Mouse (Mus musculus) liver, embryonic 14.5 days (tissue): ENCODE measurements around the gene B3galt4. TPM values are rescaled to one million over a fixed set of nuclear protein-coding genes. Genes with fewer than 3 reads are reported as not detected.

Source experiments
- ATAC-seq: fragments of 200-750 bp; cut with Nextera tagmentation; 2 replicates; pipeline ENCODE4 v1.8.0; 2017; ENCODE audit warnings: moderate number of reproducible peaks, mild to moderate bottlenecking, moderate library complexity; ENCODE audit not compliant: insufficient read depth
- DNase-seq, 3 experiments: peaks; one replicate each; pipeline ENCODE4 v3.0.0-alpha.2; 2012 to 2013; ENCODE audit warnings: low read depth in 3 of 3, low spot score in 3 of 3
- H3K27ac ChIP-seq: fragments of 300-500 bp; sonication (generic); 2 replicates; pipeline ENCODE4 v1.5.1; 2014; ENCODE audit warnings: moderate library complexity, mild to moderate bottlenecking, control low read depth, inconsistent platforms
- H3K27me3 ChIP-seq: fragments of 300-500 bp; sonication (generic); 2 replicates; pipeline ENCODE4 v1.6.1; 2014; ENCODE audit warnings: mild to moderate bottlenecking, low read length, moderate library complexity; ENCODE audit not compliant: control insufficient read depth, insufficient read depth
- H3K36me3 ChIP-seq: fragments of 300-500 bp; sonication (generic); replicated peaks from 2 replicates; pipeline ENCODE4 v1.6.1; 2014; ENCODE audit warnings: low read depth; ENCODE audit not compliant: control insufficient read depth, insufficient read depth
- H3K4me1 ChIP-seq, 2 experiments: fragments of 200-500 bp in 1 of 2; fragments of 300-500 bp in 1 of 2; sonication (generic) in 1 of 2; replicated peaks; 2 replicates each; pipeline ENCODE4 v1.6.1; 2012 to 2014; ENCODE audit warnings: antibody characterized with exemption in 1 of 2, inconsistent platforms in 1 of 2, low read length in 1 of 2; ENCODE audit not compliant: control insufficient read depth in 2 of 2, insufficient read depth in 2 of 2
- H3K4me2 ChIP-seq: fragments of 300-500 bp; sonication (generic); 2 replicates; pipeline ENCODE4 v1.6.1; 2014; ENCODE audit warnings: low read depth, mild to moderate bottlenecking, control low read depth, moderate library complexity
- H3K4me3 ChIP-seq, 2 experiments: fragments of 200-500 bp in 1 of 2; fragments of 300-500 bp in 1 of 2; sonication (generic) in 1 of 2; 2 replicates each; pipeline ENCODE4 v1.5.1; 2012 to 2014; ENCODE audit warnings: low read depth in 2 of 2, low read length in 2 of 2, mild to moderate bottlenecking in 2 of 2, control low read depth in 1 of 2, inconsistent platforms in 1 of 2, moderate library complexity in 1 of 2; ENCODE audit not compliant: insufficient read depth in 1 of 2
- H3K9ac ChIP-seq: fragments of 300-500 bp; sonication (generic); replicated peaks from 2 replicates; pipeline ENCODE4 v1.6.1; 2014; ENCODE audit warnings: mild to moderate bottlenecking, control low read depth, moderate library complexity
- H3K9me3 ChIP-seq: fragments of 300-500 bp; sonication (generic); 2 replicates; pipeline ENCODE4 v1.6.1; 2016; ENCODE audit warnings: low read length, mixed read lengths; ENCODE audit not compliant: control insufficient read depth
- CTCF ChIP-seq: IDR thresholded peaks from 2 replicates; pipeline ENCODE4 v1.5.1; 2016; ENCODE audit warnings: antibody characterized with exemption, low read depth, control low read depth
- EP300 ChIP-seq: IDR thresholded peaks from 2 replicates; pipeline ENCODE4 v1.6.1; 2016; ENCODE audit warnings: antibody characterized with exemption, low read depth
- WGBS: fragments of 180-500 bp; shearing (Covaris S2); extraction: QIAGEN DNeasy Blood & Tissue Kit; methylation state at CpG from one replicate; pipeline ENCODE4 v1.1.7; 2014; ENCODE audit not compliant: insufficient replicate concordance; 5-methylcytosine and 5-hydroxymethylcytosine counted together
- polyA plus RNA-seq, 2 experiments: library from polyadenylated mRNA; depleted of rRNA in 1 of 2; stranded (reverse) in 1 of 2; unstranded in 1 of 2; fragments of >200 nt; fragmentation: Nextera tagmentation in 1 of 2; extraction: Ambion mirVana in 1 of 2; gene quantifications; 2 replicates each; pipeline versions ENCODE4 v1.2.1 to v1.2.3; 2012 to 2014

The B3galt4 gene
- polyA plus RNA-seq, 2 experiments = 1.1 to 1.8 TPM

- Histone ChIP-seq H3K4me1 (peaks cover 38 to 54% of the 10 kb centered on the region in 2 experiments), H3K4me2 (peak overlapping the region; percentile 36; the same call in 1 of the 2 replicates), H3K9ac (no peak overlapping the region), H3K27me3 (no peaks in the 10 kb centered on the region), H3K9me3 (no peaks in the 10 kb centered on the region), H3K27ac (peak overlapping the region; percentile 60), H3K4me3 (no peak overlapping the region), H3K36me3 (no peaks in the 10 kb centered on the region)
- TF ChIP-seq CTCF = no peak
- no peak for TF ChIP-seq EP300
- no peak for ATAC-seq
- 17% methylated on average over 7 of the region's 7 CpGs for WGBS
- no peak for DNase-seq
These were observed 48.8 kb downstream of the B3galt4 start for GRCm38 (mm10) chr17:33902491-33902890.

DNA sequence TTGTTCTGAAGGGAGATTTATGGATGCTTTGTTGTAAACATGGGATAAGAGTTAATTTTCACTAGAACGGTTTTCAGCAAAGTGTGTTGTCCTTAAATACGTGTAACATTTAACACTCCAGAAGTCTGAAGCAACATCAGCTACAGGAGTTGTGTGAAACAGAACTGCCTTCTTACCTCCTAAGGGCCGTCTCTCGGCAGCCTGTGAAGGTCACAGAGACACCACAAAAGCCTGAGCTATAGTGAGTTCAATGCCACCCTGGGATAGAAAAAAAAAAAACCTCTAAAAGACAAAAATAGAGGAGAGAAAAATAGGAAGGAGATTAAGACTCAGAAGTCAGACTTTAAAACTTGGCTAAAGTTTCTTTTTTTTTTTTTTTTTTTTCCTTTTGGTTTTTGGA, 49.2 kb downstream of the B3galt4 start:
- H3K4me2 ChIP-seq = peak overlapping the region; percentile 36; the same call in 1 of the 2 replicates

GRCm38 (mm10) chr17:33901653-33902052, 49.6 kb downstream of the B3galt4 start:
- Histone ChIP-seq H3K27ac (no peak overlapping the region), H3K4me3 (no peak overlapping the region), H3K27me3 (no peaks in the 10 kb centered on the region), H3K9ac (no peak overlapping the region), H3K36me3 (no peaks in the 10 kb centered on the region), H3K9me3 (no peaks in the 10 kb centered on the region), H3K4me1 (peaks cover 39 to 57% of the 10 kb centered on the region in 2 experiments), H3K4me2 (no peak overlapping the region)
- ATAC-seq = no peak
- DNase-seq = no peak
- 78% methylated on average over 4 of the region's 4 CpGs for WGBS
- TF ChIP-seq CTCF (no peak), EP300 (no peak)

More for the DNA sequence above, 49.2 kb downstream of the B3galt4 start:
- H3K27ac ChIP-seq = no peak overlapping the region
- TF ChIP-seq EP300 (no peak), CTCF (no peak)
- no peak overlapping the region for H3K9ac ChIP-seq
- H3K4me1 ChIP-seq = peaks cover 39 to 57% of the 10 kb centered on the region in 2 experiments
- no peak overlapping the region for H3K4me3 ChIP-seq
- no peaks in the 10 kb centered on the region for H3K27me3 ChIP-seq
- H3K36me3 ChIP-seq = no peaks in the 10 kb centered on the region
- 62% methylated on average over 4 of the region's 4 CpGs for WGBS
- no peaks in the 10 kb centered on the region for H3K9me3 ChIP-seq
- ATAC-seq (no peak), DNase-seq (no peak)

DNA sequence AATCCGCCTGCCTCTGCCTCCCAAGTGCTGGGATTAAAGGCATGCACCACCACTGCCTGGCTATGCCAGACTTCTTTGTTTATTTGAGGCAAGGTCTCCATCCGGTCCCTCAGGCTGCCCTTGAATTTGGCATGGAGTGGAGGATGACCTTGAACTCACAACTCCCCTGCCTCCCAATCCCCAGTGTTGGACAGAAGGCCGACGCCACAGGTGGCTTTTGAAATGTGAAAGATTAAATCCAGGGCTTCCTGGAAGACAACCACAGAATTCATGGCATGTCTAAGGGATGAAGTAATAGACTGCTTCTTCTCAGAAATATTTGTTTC, 50.3 kb downstream of the B3galt4 start:
- H3K9ac ChIP-seq = no peak overlapping the region
- peaks cover 39 to 57% of the 10 kb centered on the region in 2 experiments for H3K4me1 ChIP-seq
- DNase-seq = no peak
- 82% methylated on average over 4 of the region's 4 CpGs for WGBS
- H3K36me3 ChIP-seq = no peaks in the 10 kb centered on the region
- H3K4me3 ChIP-seq = no peak overlapping the region
- no peak for TF ChIP-seq EP300
- no peak for TF ChIP-seq CTCF
- no peak overlapping the region for H3K27ac ChIP-seq
- no peak for ATAC-seq
- H3K4me2 ChIP-seq = no peak overlapping the region
- no peaks in the 10 kb centered on the region for H3K9me3 ChIP-seq
- no peaks in the 10 kb centered on the region for H3K27me3 ChIP-seq

- ATAC-seq = peak; percentile 36; the same call in 1 of the 2 replicates
- H3K9ac ChIP-seq = peak overlapping the region; percentile 25; the same call in 1 of the 2 replicates
- no peaks in the 10 kb centered on the region for H3K9me3 ChIP-seq
- no peak for TF ChIP-seq CTCF
- 57% methylated on average over 7 of the region's 7 CpGs for WGBS
- peak overlapping the region; percentile 11 for H3K4me2 ChIP-seq
- no peak for DNase-seq
- peak overlapping the region; percentile 87 for H3K27ac ChIP-seq
- peaks cover 39 to 57% of the 10 kb centered on the region in 2 experiments for H3K4me1 ChIP-seq
- no peaks in the 10 kb centered on the region for H3K27me3 ChIP-seq
- no peak overlapping the region for H3K4me3 ChIP-seq
- no peaks in the 10 kb centered on the region for H3K36me3 ChIP-seq
These were observed 50.9 kb downstream of the B3galt4 start for GRCm38 (mm10) chr17:33900281-33900988.

Other genes with a start within 250 kb of the B3galt4 start
Only the 30 nearest of the 32 such genes appear.
- gene March2, start 232.8 kb downstream of the B3galt4 start, polyA plus RNA-seq (2012; rRNA removed) = 162 and 167 TPM in 2 replicates
- 235 and 236 TPM in 2 replicates for gene March2, start 232.8 kb downstream of the B3galt4 start, polyA plus RNA-seq (2014; fragmentation: Nextera tagmentation; extraction: Ambion mirVana)
- gene Rab11b, start 191.0 kb downstream of the B3galt4 start, polyA plus RNA-seq (2012; rRNA removed) = 91.1 and 101 TPM in 2 replicates
- gene Rab11b, start 191.0 kb downstream of the B3galt4 start, polyA plus RNA-seq (2014; fragmentation: Nextera tagmentation; extraction: Ambion mirVana) = 62.6 and 74.3 TPM in 2 replicates
- 6.1 and 6.3 TPM in 2 replicates for gene Angptl4, start 169.7 kb downstream of the B3galt4 start, polyA plus RNA-seq (2012; rRNA removed)
- 12.8 and 15.2 TPM in 2 replicates for gene Angptl4, start 169.7 kb downstream of the B3galt4 start, polyA plus RNA-seq (2014; fragmentation: Nextera tagmentation; extraction: Ambion mirVana)
- gene Kank3, start 141.0 kb downstream of the B3galt4 start, polyA plus RNA-seq (2012; rRNA removed) = 7.1 and 7.6 TPM in 2 replicates
- gene Kank3, start 141.0 kb downstream of the B3galt4 start, polyA plus RNA-seq (2014; fragmentation: Nextera tagmentation; extraction: Ambion mirVana) = 7.3 and 7.7 TPM in 2 replicates
- 593 and 901 TPM in 2 replicates for gene Rps28, start 126.9 kb downstream of the B3galt4 start, polyA plus RNA-seq (2012; rRNA removed)
- gene Rps28, start 126.9 kb downstream of the B3galt4 start, polyA plus RNA-seq (2014; fragmentation: Nextera tagmentation; extraction: Ambion mirVana) = 693 and 702 TPM in 2 replicates
- gene Ndufa7, start 126.9 kb downstream of the B3galt4 start, polyA plus RNA-seq (2012; rRNA removed) = 146 and 149 TPM in 2 replicates
- 271 and 282 TPM in 2 replicates for gene Ndufa7, start 126.9 kb downstream of the B3galt4 start, polyA plus RNA-seq (2014; fragmentation: Nextera tagmentation; extraction: Ambion mirVana)
- 5.2 and 6.7 TPM in 2 replicates for gene Cd320, start 108.4 kb downstream of the B3galt4 start, polyA plus RNA-seq (2012; rRNA removed)
- 16.1 and 16.9 TPM in 2 replicates for gene Cd320, start 108.4 kb downstream of the B3galt4 start, polyA plus RNA-seq (2014; fragmentation: Nextera tagmentation; extraction: Ambion mirVana)
- not detected in 2 replicates for gene Gm7029, start 77.7 kb downstream of the B3galt4 start, polyA plus RNA-seq (2012; rRNA removed)
- gene Gm7029, start 77.7 kb downstream of the B3galt4 start, polyA plus RNA-seq (2014; fragmentation: Nextera tagmentation; extraction: Ambion mirVana) = not detected in 2 replicates
- gene Kifc1, start 60.8 kb downstream of the B3galt4 start, polyA plus RNA-seq (2012; rRNA removed) = 37.2 and 40.8 TPM in 2 replicates
- gene Kifc1, start 60.8 kb downstream of the B3galt4 start, polyA plus RNA-seq (2014; fragmentation: Nextera tagmentation; extraction: Ambion mirVana) = 7.2 and 7.9 TPM in 2 replicates
- 0.36 and 0.44 TPM in 2 replicates for gene Platr17, start 46.4 kb downstream of the B3galt4 start, polyA plus RNA-seq (2012; rRNA removed)
- gene Platr17, start 46.4 kb downstream of the B3galt4 start, polyA plus RNA-seq (2014; fragmentation: Nextera tagmentation; extraction: Ambion mirVana) = 0.20 and 0.29 TPM in 2 replicates
- 11.1 and 14.7 TPM in 2 replicates for gene Daxx, start 42.1 kb downstream of the B3galt4 start, polyA plus RNA-seq (2012; rRNA removed)
- gene Daxx, start 42.1 kb downstream of the B3galt4 start, polyA plus RNA-seq (2014; fragmentation: Nextera tagmentation; extraction: Ambion mirVana) = 14.8 and 15.3 TPM in 2 replicates
- gene Tapbp, start 35.6 kb downstream of the B3galt4 start, polyA plus RNA-seq (2012; rRNA removed) = 10.4 and 10.6 TPM in 2 replicates
- 24.0 and 28.7 TPM in 2 replicates for gene Tapbp, start 35.6 kb downstream of the B3galt4 start, polyA plus RNA-seq (2014; fragmentation: Nextera tagmentation; extraction: Ambion mirVana)
- gene Zbtb22, start 35.6 kb downstream of the B3galt4 start, polyA plus RNA-seq (2012; rRNA removed) = 10.6 and 12.1 TPM in 2 replicates
- 4.7 and 4.8 TPM in 2 replicates for gene Zbtb22, start 35.6 kb downstream of the B3galt4 start, polyA plus RNA-seq (2014; fragmentation: Nextera tagmentation; extraction: Ambion mirVana)
- 17.0 and 19.6 TPM in 2 replicates for gene Rgl2, start 21.9 kb downstream of the B3galt4 start, polyA plus RNA-seq (2012; rRNA removed)
- gene Rgl2, start 21.9 kb downstream of the B3galt4 start, polyA plus RNA-seq (2014; fragmentation: Nextera tagmentation; extraction: Ambion mirVana) = 4.9 and 5.9 TPM in 2 replicates
- gene Pfdn6, start 11.1 kb downstream of the B3galt4 start, polyA plus RNA-seq (2012; rRNA removed) = 36.8 and 62.4 TPM in 2 replicates
- gene Pfdn6, start 11.1 kb downstream of the B3galt4 start, polyA plus RNA-seq (2014; fragmentation: Nextera tagmentation; extraction: Ambion mirVana) = 103 TPM in 2 replicates
- 17.3 and 18.9 TPM in 2 replicates for gene Wdr46, start 10.8 kb downstream of the B3galt4 start, polyA plus RNA-seq (2012; rRNA removed)
- 8.0 and 11.6 TPM in 2 replicates for gene Wdr46, start 10.8 kb downstream of the B3galt4 start, polyA plus RNA-seq (2014; fragmentation: Nextera tagmentation; extraction: Ambion mirVana)
- gene Vps52, start 4.3 kb upstream of the B3galt4 start, polyA plus RNA-seq (2012; rRNA removed) = 17.4 and 18.7 TPM in 2 replicates
- 15.2 and 18.4 TPM in 2 replicates for gene Vps52, start 4.3 kb upstream of the B3galt4 start, polyA plus RNA-seq (2014; fragmentation: Nextera tagmentation; extraction: Ambion mirVana)
- gene Rps18, start 4.5 kb upstream of the B3galt4 start, polyA plus RNA-seq (2012; rRNA removed) = 829 and 1,098 TPM in 2 replicates
- 1,411 and 1,430 TPM in 2 replicates for gene Rps18, start 4.5 kb upstream of the B3galt4 start, polyA plus RNA-seq (2014; fragmentation: Nextera tagmentation; extraction: Ambion mirVana)
- gene H2-K1, start 48.9 kb upstream of the B3galt4 start, polyA plus RNA-seq (2012; rRNA removed) = 124 and 137 TPM in 2 replicates
- gene H2-K1, start 48.9 kb upstream of the B3galt4 start, polyA plus RNA-seq (2014; fragmentation: Nextera tagmentation; extraction: Ambion mirVana) = 107 and 108 TPM in 2 replicates
- 7.6 and 9.7 TPM in 2 replicates for gene Ring1, start 73.2 kb upstream of the B3galt4 start, polyA plus RNA-seq (2012; rRNA removed)
- 1.2 and 1.7 TPM in 2 replicates for gene Ring1, start 73.2 kb upstream of the B3galt4 start, polyA plus RNA-seq (2014; fragmentation: Nextera tagmentation; extraction: Ambion mirVana)
- 30.6 and 32.8 TPM in 2 replicates for gene H2-Ke6, start 76.6 kb upstream of the B3galt4 start, polyA plus RNA-seq (2012; rRNA removed)
- 22.3 and 24.9 TPM in 2 replicates for gene H2-Ke6, start 76.6 kb upstream of the B3galt4 start, polyA plus RNA-seq (2014; fragmentation: Nextera tagmentation; extraction: Ambion mirVana)
- 27.0 and 28.1 TPM in 2 replicates for gene Slc39a7, start 80.2 kb upstream of the B3galt4 start, polyA plus RNA-seq (2012; rRNA removed)
- gene Slc39a7, start 80.2 kb upstream of the B3galt4 start, polyA plus RNA-seq (2014; fragmentation: Nextera tagmentation; extraction: Ambion mirVana) = 25.1 and 26.5 TPM in 2 replicates
- gene Rxrb, start 80.3 kb upstream of the B3galt4 start, polyA plus RNA-seq (2012; rRNA removed) = 15.2 and 16.5 TPM in 2 replicates
- 6.0 and 7.2 TPM in 2 replicates for gene Rxrb, start 80.3 kb upstream of the B3galt4 start, polyA plus RNA-seq (2014; fragmentation: Nextera tagmentation; extraction: Ambion mirVana)
- gene Col11a2, start 87.9 kb upstream of the B3galt4 start, polyA plus RNA-seq (2012; rRNA removed) = 0.22 and 0.55 TPM in 2 replicates
- 0.06 and 0.20 TPM in 2 replicates for gene Col11a2, start 87.9 kb upstream of the B3galt4 start, polyA plus RNA-seq (2014; fragmentation: Nextera tagmentation; extraction: Ambion mirVana)
- gene H2-Oa, start 140.9 kb upstream of the B3galt4 start, polyA plus RNA-seq (2012; rRNA removed) = 0.45 and 0.51 TPM in 2 replicates
- 0.29 and 0.51 TPM in 2 replicates for gene H2-Oa, start 140.9 kb upstream of the B3galt4 start, polyA plus RNA-seq (2014; fragmentation: Nextera tagmentation; extraction: Ambion mirVana)
- gene H2-DMa, start 168.1 kb upstream of the B3galt4 start, polyA plus RNA-seq (2012; rRNA removed) = 2.5 and 3.1 TPM in 2 replicates
- gene H2-DMa, start 168.1 kb upstream of the B3galt4 start, polyA plus RNA-seq (2014; fragmentation: Nextera tagmentation; extraction: Ambion mirVana) = 4.4 and 5.5 TPM in 2 replicates
- 46.8 and 48.7 TPM in 2 replicates for gene Brd2, start 171.1 kb upstream of the B3galt4 start, polyA plus RNA-seq (2012; rRNA removed)
- gene Brd2, start 171.1 kb upstream of the B3galt4 start, polyA plus RNA-seq (2014; fragmentation: Nextera tagmentation; extraction: Ambion mirVana) = 28.8 and 37.5 TPM in 2 replicates
- 0.40 and 0.58 TPM in 2 replicates for gene H2-DMb2, start 191.8 kb upstream of the B3galt4 start, polyA plus RNA-seq (2012; rRNA removed)
- gene H2-DMb2, start 191.8 kb upstream of the B3galt4 start, polyA plus RNA-seq (2014; fragmentation: Nextera tagmentation; extraction: Ambion mirVana) = 0.13 and 0.33 TPM in 2 replicates
- 1.2 TPM in 2 replicates for gene H2-DMb1, start 201.6 kb upstream of the B3galt4 start, polyA plus RNA-seq (2012; rRNA removed)
- gene H2-DMb1, start 201.6 kb upstream of the B3galt4 start, polyA plus RNA-seq (2014; fragmentation: Nextera tagmentation; extraction: Ambion mirVana) = 0.79 and 0.86 TPM in 2 replicates
- 1.9 TPM in 2 replicates for gene Tap1, start 236.1 kb upstream of the B3galt4 start, polyA plus RNA-seq (2012; rRNA removed)
- gene Tap1, start 236.1 kb upstream of the B3galt4 start, polyA plus RNA-seq (2014; fragmentation: Nextera tagmentation; extraction: Ambion mirVana) = 2.0 and 2.5 TPM in 2 replicates